Mouse (Mus musculus): Measurements from ENCODE around the gene Adprhl2.

Adprhl2 gene

DNA sequence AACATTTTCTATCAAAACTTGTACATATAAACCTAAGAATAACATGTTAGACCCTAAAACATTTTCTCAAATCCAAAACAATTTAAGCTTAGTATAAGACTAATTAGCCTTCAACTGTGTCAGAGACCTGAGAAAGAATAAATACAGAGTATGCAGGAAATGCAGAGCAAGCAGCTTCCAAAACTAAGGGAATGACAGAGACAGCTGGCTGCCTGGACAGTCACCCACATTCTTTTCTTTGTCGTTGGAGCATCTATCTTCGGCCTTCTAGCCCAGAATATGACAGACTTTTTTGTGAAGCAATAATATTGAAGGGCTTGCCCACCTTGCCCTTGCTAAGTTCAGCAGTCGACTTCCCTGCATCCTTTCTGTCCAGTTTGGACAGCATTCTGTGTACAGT lies 52.2 kb downstream of the Adprhl2 start:
- DNase-seq (ENCODE audit: low spot score in 2 of 2): no peak
